Mouse (Mus musculus) heart, postnatal 0 days (tissue): ENCODE data around the gene Mpst.

Source experiments
- CTCF ChIP-seq: IDR thresholded peaks from 2 replicates; pipeline ENCODE4 v1.5.1; 2016; ENCODE audit warnings: antibody characterized with exemption, control low read depth, low read depth
- EP300 ChIP-seq: IDR thresholded peaks from 2 replicates; pipeline ENCODE4 v1.6.1; 2016; ENCODE audit warnings: antibody characterized with exemption, low read depth

DNA sequence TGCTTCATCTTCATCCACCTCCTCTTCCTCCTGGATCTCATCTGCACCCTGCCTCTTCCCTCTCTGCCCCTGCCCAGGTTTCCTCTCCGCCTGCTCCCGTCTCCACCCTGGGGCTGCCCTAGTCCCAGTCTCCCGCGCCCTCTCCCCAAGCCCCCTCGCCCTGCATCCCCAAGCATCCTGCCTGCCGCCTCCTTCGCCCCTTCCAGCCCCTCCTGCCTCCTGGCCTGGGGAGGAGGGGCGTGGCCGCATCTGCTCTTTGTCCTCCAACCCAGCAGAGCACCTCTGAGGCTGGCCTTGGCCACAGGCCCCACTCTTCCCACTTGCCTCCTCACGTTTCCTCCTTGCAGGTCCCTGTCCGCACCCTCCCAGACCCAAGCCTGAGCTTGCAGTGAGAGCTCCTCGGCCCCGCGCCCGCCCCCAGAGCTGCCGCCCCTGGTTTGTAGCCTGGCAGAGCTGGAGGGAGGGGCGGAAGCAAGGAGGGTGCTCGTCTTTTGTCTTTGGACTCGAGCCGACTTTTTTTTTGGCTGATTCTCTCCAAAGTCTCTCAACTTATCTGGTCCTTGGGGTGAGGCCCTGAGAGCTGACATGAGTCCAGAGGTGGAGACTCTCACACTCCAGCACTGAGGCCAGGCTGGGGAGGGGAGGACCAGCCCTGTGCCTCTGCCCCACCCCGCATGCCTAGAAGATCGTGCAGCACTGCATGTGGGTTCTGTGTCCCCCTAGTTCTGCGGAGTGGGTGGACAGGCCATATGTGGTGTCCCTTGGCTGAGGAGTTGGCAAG, 31.2 kb downstream of the Mpst start:
- no peak for TF ChIP-seq CTCF
- no peak for TF ChIP-seq EP300
